Mouse (Mus musculus) testis, postnatal 14 days (tissue): Measurements from ENCODE around the gene Tal1.

ENCODE experiments used
- DNase-seq: peaks from one replicate; pipeline ENCODE4 v3.0.0; 2021; ENCODE audit warnings: low spot score

Tal1 gene

DNA sequence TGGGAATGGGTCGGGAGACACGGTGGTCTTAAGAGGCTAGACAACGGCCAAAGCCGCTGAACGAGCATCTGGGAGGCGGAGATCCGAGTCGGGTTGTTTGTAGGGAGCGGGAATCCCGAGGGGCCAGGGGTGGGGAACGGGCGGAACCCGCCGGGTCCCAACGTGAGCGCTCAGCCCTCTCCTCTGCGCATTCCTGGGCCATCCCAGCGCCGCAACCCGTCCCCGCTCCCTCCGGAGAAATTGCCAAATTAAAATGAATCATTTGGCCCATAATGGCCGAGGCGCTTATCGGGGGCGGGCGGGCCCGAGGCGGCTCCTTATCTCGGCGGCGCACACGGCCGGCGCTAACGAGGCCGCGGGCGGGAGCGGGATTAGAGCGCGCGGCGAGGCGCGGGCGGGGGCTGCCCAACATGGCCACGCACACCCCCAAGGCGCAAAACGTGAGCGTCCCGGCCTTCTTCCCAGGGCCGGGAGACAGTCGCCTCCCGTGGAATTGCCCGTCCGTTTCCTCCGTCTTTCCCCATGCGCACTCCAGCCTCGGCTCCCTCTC, at the start of gene Tal1:
TSS of gene Tal1 (plus strand) at position 56 of the 550 bp plus-strand sequence.
- DNase-seq, result peak; percentile 20

DNA sequence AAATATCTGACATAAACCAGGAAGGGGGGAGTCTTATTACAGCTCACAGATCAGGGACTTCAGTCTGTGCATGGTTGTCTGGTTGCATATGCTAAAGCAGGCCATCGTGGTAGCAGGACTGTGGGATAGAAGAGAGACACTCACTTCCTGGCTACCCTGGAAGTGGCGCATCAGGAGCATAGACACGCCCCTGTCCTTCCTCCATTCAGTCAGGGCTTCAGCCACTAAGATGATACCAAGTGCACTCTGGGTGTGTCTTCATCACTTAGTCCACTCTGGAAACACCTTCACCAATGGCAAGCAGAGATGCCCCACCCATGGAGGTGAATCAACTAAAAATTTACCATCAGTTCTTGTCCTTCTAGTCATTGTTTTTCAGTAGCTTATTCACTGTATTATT, 42.0 kb upstream of the Tal1 start:
- no peak for DNase-seq

- no peak for DNase-seq
These were observed 36.2 kb upstream of the Tal1 start for GRCm38 (mm10) chr4:115019997-115020396.

GRCm38 (mm10) chr4:115035043-115035442, 21.2 kb upstream of the Tal1 start:
- DNase-seq, result no peak

DNA sequence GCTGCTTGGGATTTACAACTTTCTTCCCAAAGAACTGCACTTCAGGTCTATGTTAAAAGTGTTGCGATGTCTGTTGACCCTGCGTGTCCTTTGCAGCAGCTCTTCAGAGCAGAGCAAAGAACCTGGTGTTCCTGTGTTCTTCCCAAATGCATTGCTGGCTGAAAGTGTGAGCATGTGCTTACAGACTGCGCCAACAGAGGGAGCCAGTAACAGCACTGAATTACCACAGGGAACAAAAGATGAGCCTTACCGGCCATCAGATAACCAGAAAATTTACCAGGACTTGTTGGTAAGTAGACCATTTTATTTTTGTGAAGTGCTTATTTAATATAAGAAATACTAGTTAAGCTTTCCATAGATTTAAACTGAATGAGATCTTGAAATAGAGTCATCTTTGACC, 18.0 kb upstream of the Tal1 start:
- no peak for DNase-seq

- DNase-seq, result no peak
These were observed 10.6 kb upstream of the Tal1 start for GRCm38 (mm10) chr4:115045621-115046020.

DNA sequence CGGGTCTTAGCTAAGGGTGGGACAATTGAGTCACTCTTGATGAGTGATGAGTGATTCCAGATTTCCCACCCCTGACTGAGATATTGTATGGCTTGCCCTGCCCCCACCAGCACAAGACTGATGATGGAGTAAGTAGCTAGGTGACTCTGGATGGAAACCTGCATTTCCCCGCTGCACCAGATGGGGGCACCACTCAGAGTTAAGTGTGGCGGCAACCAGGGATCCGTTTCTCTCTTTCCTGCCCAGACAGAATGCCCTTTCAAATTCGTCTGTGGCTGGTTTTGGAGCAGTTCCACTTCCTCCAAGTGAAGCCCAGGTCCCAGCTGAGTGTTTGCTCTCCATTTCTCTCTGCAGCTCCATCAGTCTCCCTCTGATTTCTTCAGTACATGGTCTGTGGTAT, 8.5 kb upstream of the Tal1 start:
- peak; percentile 23 for DNase-seq

DNA sequence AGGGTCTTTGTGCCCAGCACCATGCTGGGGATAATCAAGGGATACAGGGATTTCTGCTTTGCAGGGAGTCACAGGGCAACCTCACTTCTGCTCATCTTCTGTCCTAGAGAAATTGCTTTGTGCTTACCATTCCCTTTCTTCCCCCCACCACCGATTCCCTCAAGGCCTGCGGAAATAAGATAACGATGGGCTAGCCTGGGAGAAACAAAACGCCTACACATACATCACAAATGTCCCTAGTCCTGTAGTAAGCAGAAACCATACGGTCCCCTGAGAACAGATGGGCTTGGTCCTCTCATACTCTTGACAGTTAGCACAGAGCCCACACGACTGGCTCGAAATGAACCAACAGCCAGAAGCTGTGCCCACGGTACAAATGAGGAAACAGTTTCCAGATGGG, 8.0 kb upstream of the Tal1 start:
- no peak for DNase-seq

GRCm38 (mm10) chr4:115051245-115051644, 5.0 kb upstream of the Tal1 start:
- no peak for DNase-seq

DNA sequence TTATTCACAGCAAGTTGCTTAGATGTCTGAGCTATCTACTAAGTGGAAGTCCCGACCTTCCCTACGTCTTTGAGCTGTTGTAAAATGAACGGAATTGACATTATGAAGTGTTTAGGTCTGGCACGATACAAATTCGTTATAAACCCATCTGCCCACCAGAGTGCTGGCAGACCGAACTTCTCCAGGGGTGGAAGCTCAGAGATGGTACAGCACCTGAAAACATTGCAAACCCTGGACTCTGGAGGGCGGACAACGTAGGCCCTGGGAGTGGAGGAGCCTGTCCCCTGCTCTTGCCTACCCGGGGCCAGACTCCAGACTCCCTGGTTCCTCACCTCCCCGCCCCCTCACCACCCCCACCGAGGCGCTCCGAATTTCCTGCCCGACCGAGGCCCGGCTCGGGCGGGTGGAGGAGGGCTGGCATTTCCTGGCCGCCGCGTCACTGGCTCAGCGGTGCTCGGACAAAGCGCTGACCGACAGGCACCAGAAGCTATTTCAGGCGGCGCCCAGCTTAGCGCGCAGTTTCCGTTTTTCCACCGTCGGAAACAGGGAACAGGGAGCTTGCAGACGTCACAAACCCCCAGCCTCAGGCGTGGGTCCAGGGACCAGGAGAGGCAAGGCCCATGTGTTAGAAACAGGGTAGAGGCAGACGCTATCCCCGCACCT, 3.8 kb upstream of the Tal1 start:
- DNase-seq, result peak; percentile 24

DNA sequence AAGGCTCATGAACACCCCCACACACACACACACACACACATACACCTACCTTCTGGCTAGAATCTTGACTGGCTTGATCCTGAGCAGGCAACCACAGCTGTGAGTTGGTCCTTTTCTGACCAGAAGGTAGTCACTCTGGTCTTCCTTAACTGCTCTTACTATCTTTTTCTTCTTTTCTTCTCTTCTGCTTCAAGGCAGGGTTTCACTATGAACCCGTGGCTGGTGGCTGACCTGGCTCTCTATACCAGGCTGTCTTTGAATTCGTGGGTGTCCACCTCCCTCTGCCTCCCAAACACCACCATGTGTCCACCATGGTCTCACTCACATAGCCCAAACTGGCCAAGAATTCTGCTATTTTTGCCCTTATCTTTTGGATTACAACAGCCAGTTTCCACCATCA, 1.2 kb upstream of the Tal1 start:
- no peak for DNase-seq

GRCm38 (mm10) chr4:115055691-115056090, 535 bp upstream of the Tal1 start:
- no peak for DNase-seq

DNA sequence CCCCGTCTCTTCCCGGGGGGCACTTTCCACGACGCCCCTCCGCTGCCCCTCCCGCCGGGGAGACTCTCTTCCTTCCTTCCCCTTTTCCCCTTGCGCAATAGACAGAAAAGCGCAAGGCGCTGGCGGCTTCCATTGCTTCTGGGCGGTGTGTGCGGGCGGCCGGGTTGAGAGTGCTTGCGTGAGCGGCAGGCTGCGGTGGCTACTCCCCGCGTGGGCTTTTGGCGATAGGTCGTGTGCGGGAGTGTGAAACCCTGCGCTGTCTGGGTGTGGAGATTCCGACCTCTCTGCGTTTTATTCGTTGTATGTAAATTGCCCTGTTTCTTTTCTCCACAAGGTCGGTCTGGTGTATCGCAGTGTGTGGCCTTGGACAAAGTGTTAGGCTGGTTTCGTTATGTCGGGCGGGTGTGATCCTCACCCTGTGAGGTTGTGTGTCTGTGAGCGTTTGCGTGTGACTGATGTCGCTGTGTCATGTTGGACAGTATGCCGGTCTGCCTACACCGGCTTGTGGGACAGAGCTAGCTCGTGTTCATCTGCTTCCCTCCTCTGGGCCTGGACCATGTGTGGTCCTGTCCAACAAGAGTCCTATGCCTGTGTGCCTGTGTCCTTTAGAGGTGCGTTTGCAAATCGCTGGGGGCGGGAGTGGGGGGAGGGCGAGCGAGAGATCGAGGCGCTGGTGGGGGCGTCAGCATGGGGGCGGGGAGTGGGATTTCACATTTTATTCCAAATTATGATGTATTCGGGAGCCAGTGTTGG, 871 bp downstream of the Tal1 start:
- peak; percentile 11 for DNase-seq

DNA sequence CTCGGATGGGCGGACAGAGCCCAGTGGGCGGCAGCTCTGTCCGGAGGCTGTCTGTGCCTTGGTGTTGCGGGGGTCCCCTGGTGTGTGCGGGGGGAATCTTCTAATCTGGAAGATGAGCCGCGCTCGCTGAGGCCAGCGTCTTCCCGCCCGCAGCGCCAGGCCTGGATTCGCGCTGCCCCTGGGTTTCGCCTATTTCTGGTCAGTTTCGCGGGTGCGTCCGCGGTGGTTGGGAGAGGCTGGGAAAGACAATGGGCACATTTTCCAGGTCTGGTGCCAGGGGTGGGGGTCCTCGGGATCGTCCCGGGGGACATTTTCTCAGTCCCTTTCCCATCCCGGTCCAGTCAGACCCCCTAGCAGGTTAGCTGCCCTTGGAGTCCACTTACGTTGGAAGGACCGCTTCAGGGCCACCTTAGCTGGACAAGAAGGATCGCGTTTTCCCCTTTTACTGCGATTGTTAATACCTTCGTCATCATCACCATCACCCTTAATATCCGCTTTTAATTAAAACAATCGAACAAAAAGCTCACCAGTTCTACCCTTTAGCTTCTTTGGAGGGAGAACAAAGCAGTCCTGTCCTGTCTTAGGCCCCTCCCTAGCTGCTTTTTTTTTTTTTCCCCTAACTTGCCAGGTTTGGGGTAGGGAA, 1.6 kb downstream of the Tal1 start:
- DNase-seq, result no peak

- DNase-seq, result no peak
These were observed 2.1 kb downstream of the Tal1 start for GRCm38 (mm10) chr4:115058317-115058761.

- no peak for DNase-seq
These were observed 2.8 kb downstream of the Tal1 start for GRCm38 (mm10) chr4:115058871-115059590.

GRCm38 (mm10) chr4:115059871-115060270, 3.6 kb downstream of the Tal1 start:
- no peak for DNase-seq

DNA sequence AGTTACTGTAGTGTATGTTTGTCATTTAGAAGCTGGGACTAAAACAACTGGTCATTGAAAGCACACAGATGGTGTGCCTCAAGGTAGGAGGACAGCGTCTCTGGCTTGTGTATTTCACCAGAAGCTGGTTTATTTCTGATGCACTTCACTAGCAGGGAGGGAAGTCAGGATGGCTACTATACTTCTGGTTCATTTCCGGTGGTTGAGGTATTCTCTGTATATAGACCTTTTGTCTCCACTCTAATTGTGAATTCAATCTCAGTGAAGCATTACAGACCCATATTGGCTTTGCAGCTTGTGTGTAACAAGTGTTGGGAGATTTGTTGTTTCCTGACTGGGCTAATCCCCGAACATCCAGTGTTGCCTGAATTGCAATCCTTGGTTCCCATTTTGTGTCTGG, 4.5 kb downstream of the Tal1 start:
- no peak for DNase-seq

- no peak for DNase-seq
These were observed 6.3 kb downstream of the Tal1 start for GRCm38 (mm10) chr4:115062540-115062874.

GRCm38 (mm10) chr4:115062875-115063517, 6.8 kb downstream of the Tal1 start:
- peak; percentile 14 for DNase-seq

DNA sequence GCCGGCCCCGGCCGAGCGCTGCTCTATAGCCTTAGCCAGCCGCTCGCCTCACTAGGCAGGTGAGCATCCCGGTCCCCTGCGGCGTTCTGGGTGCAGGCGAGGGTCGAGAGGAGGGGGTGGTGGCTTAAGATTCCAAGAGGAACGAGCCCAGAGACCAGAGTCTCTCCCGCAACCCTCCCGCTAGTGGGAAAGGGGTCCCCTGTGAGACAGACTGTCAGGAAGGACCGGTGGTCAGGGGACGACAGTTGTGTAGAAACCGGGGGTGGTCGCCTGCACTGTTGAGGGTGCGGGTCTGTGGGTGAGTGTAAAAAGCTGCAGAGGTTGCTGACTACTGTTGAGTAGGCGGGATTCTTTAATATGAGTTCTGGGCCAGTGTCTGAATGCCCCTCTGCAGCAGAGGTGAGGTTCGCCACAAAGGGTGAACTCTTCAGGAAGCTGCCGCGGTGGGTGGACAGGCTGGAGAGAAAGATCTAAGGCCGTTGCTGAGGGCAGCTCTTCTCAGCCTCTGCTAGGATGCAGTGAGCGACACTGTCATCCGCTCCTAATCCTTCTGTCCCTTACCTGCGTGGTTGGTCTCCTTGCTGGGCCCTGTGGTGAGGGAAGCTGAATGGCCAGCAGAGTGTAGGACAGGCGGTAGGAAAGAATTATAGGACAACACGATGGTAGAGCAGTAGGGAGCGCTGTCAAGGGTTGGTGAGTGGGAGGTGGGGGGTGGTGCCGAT, 7.5 kb downstream of the Tal1 start:
- DNase-seq, result no peak
